Mouse (Mus musculus) E14TG2a.4 (cell line): ENCODE measurements around the gene Plekhg1.

Source experiments
- CTCF ChIP-seq: conservative IDR thresholded peaks from 2 replicates; pipeline ENCODE4 v1.5.1; 2014; ENCODE audit warnings: low read length
- POU5F1 ChIP-seq: IDR thresholded peaks from 2 replicates; pipeline ENCODE4 v1.6.1; 2014; ENCODE audit warnings: low read length, borderline replicate concordance

DNA sequence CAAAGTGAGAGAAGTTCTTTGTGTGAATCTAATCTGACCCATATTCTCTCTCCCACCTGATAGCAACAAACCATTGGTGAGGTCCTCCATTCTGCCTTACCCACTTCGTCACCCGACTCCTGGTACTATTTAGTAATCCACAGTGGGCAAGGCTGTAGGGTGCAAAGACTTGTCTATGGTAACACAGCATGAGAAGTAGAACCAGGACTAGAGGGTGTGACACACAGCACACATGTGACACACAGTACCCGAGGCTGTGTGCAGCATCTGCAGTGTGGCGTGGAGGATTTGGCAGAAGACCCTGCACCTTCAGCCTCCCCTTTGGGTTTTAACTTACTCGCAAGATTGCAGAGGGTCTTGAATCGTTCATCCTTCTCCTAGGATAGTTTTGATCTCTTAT is 85.9 kb downstream of the Plekhg1 start:
- no peak for TF ChIP-seq CTCF
- TF ChIP-seq POU5F1: no peak
